Mouse (Mus musculus) hindbrain, embryonic 13.5 days (tissue): ENCODE data around the gene Appl1. TPM values are rescaled to one million over a fixed set of nuclear protein-coding genes. Genes with fewer than 3 reads are reported as not detected.
"Not testable (repeated sequence)": the region's sequence is repeated elsewhere in the genome, so short reads cannot be mapped to it uniquely, and the experiment has no call there.

Source experiments
- ATAC-seq: fragments of 200-750 bp; cut with Nextera tagmentation; 2 replicates; pipeline ENCODE4 v1.8.0; 2017; ENCODE audit warnings: moderate TSS enrichment; ENCODE audit not compliant: low FRiP score
- H3K27ac ChIP-seq: fragments of 300-500 bp; sonication (generic); 2 replicates; pipeline ENCODE4 v1.5.1; 2015; ENCODE audit warnings: inconsistent platforms, mild to moderate bottlenecking, moderate library complexity
- H3K27me3 ChIP-seq: fragments of 300-500 bp; sonication (generic); 2 replicates; pipeline ENCODE4 v1.6.1; 2015; ENCODE audit warnings: mild to moderate bottlenecking, inconsistent platforms
- H3K36me3 ChIP-seq: fragments of 300-500 bp; sonication (generic); 2 replicates; pipeline ENCODE4 v1.6.1; 2015; ENCODE audit warnings: mild to moderate bottlenecking, inconsistent platforms
- H3K4me1 ChIP-seq: fragments of 300-500 bp; sonication (generic); replicated peaks from 2 replicates; pipeline ENCODE4 v1.6.1; 2015; ENCODE audit warnings: inconsistent platforms
- H3K4me2 ChIP-seq: fragments of 300-500 bp; sonication (generic); 2 replicates; pipeline ENCODE4 v1.6.1; 2015; ENCODE audit warnings: inconsistent platforms, mild to moderate bottlenecking, moderate library complexity
- H3K4me3 ChIP-seq: fragments of 300-500 bp; sonication (generic); 2 replicates; pipeline ENCODE4 v1.5.1; 2015; ENCODE audit warnings: mild to moderate bottlenecking, inconsistent platforms
- H3K9ac ChIP-seq: fragments of 300-500 bp; sonication (generic); 2 replicates; pipeline ENCODE4 v1.6.1; 2015; ENCODE audit warnings: mild to moderate bottlenecking, inconsistent platforms
- H3K9me3 ChIP-seq: fragments of 300-500 bp; sonication (generic); 2 replicates; pipeline ENCODE4 v1.6.1; 2016; ENCODE audit warnings: inconsistent platforms
- WGBS: fragments of 180-500 bp; shearing (Covaris S2); methylation state at CpG from one replicate; pipeline ENCODE4 v1.1.7; 2015; 5-methylcytosine and 5-hydroxymethylcytosine counted together
- polyA plus RNA-seq: library from polyadenylated mRNA; unstranded; fragments of >200 nt; fragmentation: Nextera tagmentation; extraction: Ambion mirVana; gene quantifications from 2 replicates; pipeline ENCODE4 v1.2.1, GENCODE M21; 2015

The Appl1 gene
- polyA plus RNA-seq, 1 experiment from 2014 or later, result 69.8 TPM

GRCm38 (mm10) chr14:26960518-26960917, 10.5 kb downstream of the Appl1 start:
- Histone ChIP-seq H3K36me3 (peaks cover 35% of the 10 kb centered on the region), H3K27ac (no peak overlapping the region), H3K4me1 (no peaks in the 10 kb centered on the region), H3K4me3 (no peak overlapping the region), H3K9me3 (no peaks in the 10 kb centered on the region), H3K4me2 (no peak overlapping the region), H3K9ac (no peak overlapping the region), H3K27me3 (no peaks in the 10 kb centered on the region)
- 83% methylated on average over 1 of the region's 1 CpGs for WGBS
- no peak for ATAC-seq

GRCm38 (mm10) chr14:26956139-26956538, 14.9 kb downstream of the Appl1 start:
- H3K27ac ChIP-seq, H3K9me3 ChIP-seq, H3K9ac ChIP-seq, H3K4me3 ChIP-seq, ATAC-seq, H3K4me2 ChIP-seq, H3K4me1 ChIP-seq, H3K27me3 ChIP-seq: not testable (repeated sequence)
- H3K36me3 ChIP-seq, result peaks cover 37% of the 10 kb centered on the region
- 58% methylated on average over 2 of the region's 2 CpGs for WGBS

- no peaks in the 10 kb centered on the region for H3K9me3 ChIP-seq
- H3K4me3 ChIP-seq, result no peak overlapping the region
- no peak overlapping the region for H3K27ac ChIP-seq
- H3K9ac ChIP-seq, result no peak overlapping the region
- H3K4me2 ChIP-seq, result no peak overlapping the region
- ATAC-seq, result no peak
- no peaks in the 10 kb centered on the region for H3K27me3 ChIP-seq
- no peaks in the 10 kb centered on the region for H3K4me1 ChIP-seq
- 94% methylated on average over 4 of the region's 4 CpGs for WGBS
- peaks cover 48% of the 10 kb centered on the region for H3K36me3 ChIP-seq
These were observed 35.5 kb downstream of the Appl1 start for GRCm38 (mm10) chr14:26935558-26935957.

- no peaks in the 10 kb centered on the region for H3K4me1 ChIP-seq
- no peak overlapping the region for H3K9ac ChIP-seq
- no peak for ATAC-seq
- H3K27ac ChIP-seq, result no peak overlapping the region
- no peaks in the 10 kb centered on the region for H3K9me3 ChIP-seq
- peaks cover 44% of the 10 kb centered on the region for H3K36me3 ChIP-seq
- H3K27me3 ChIP-seq, result no peaks in the 10 kb centered on the region
- WGBS, result 89% methylated on average over 3 of the region's 3 CpGs
- no peak overlapping the region for H3K4me2 ChIP-seq
- H3K4me3 ChIP-seq, result no peak overlapping the region
These were observed 36.1 kb downstream of the Appl1 start for GRCm38 (mm10) chr14:26934891-26935290.

- Histone ChIP-seq H3K4me1 (no peaks in the 10 kb centered on the region), H3K4me3 (no peak overlapping the region), H3K27me3 (no peaks in the 10 kb centered on the region), H3K9me3 (no peaks in the 10 kb centered on the region), H3K9ac (no peak overlapping the region), H3K36me3 (peaks cover 66% of the 10 kb centered on the region), H3K4me2 (no peak overlapping the region), H3K27ac (no peak overlapping the region)
- ATAC-seq, result no peak
- 96% methylated on average over 5 of the region's 5 CpGs for whole genome bisulfite sequencing
These were observed 47.2 kb downstream of the Appl1 start for GRCm38 (mm10) chr14:26923702-26924421.

- Histone ChIP-seq H3K36me3 (peaks cover 42% of the 10 kb centered on the region), H3K9me3 (no peaks in the 10 kb centered on the region), H3K4me1 (no peaks in the 10 kb centered on the region), H3K4me2 (no peak overlapping the region), H3K27ac (no peak overlapping the region), H3K9ac (no peak overlapping the region), H3K27me3 (no peaks in the 10 kb centered on the region), H3K4me3 (no peak overlapping the region)
- WGBS, result 95% methylated on average over 3 of the region's 3 CpGs
- no peak for ATAC-seq
These were observed 51.7 kb downstream of the Appl1 start for GRCm38 (mm10) chr14:26919310-26919709.

GRCm38 (mm10) chr14:26913681-26914268, 57.3 kb downstream of the Appl1 start:
- no peak for ATAC-seq
- Histone ChIP-seq H3K4me2 (no peak overlapping the region), H3K27ac (no peak overlapping the region), H3K9me3 (no peaks in the 10 kb centered on the region), H3K9ac (no peak overlapping the region), H3K27me3 (no peaks in the 10 kb centered on the region), H3K4me1 (no peaks in the 10 kb centered on the region), H3K4me3 (no peak overlapping the region), H3K36me3 (peaks cover 7% of the 10 kb centered on the region)
- 58% methylated on average over 9 of the region's 9 CpGs for WGBS

GRCm38 (mm10) chr14:26911826-26912225, 59.2 kb downstream of the Appl1 start:
- Histone ChIP-seq H3K4me1 (no peaks in the 10 kb centered on the region), H3K4me3 (no peak overlapping the region), H3K36me3 (peaks cover 3% of the 10 kb centered on the region; the same call in 1 of the 2 replicates), H3K27me3 (no peaks in the 10 kb centered on the region), H3K4me2 (no peak overlapping the region), H3K9ac (no peak overlapping the region), H3K9me3 (no peaks in the 10 kb centered on the region), H3K27ac (no peak overlapping the region)
- 95% methylated on average over 13 of the region's 13 CpGs for WGBS
- ATAC-seq, result no peak

- ATAC-seq, result no peak
- Histone ChIP-seq H3K9ac (no peak overlapping the region), H3K36me3 (peaks cover 3% of the 10 kb centered on the region; the same call in 1 of the 2 replicates), H3K4me2 (no peak overlapping the region), H3K27me3 (no peaks in the 10 kb centered on the region), H3K4me3 (no peak overlapping the region), H3K9me3 (no peaks in the 10 kb centered on the region), H3K27ac (no peak overlapping the region), H3K4me1 (no peaks in the 10 kb centered on the region)
- 74% methylated on average over 6 of the region's 6 CpGs for WGBS
These were observed 59.8 kb downstream of the Appl1 start for GRCm38 (mm10) chr14:26911201-26911600.

- WGBS, result 43% methylated on average over 9 of the region's 9 CpGs
- H3K27ac ChIP-seq, H3K4me2 ChIP-seq, ATAC-seq, H3K36me3 ChIP-seq, H3K9me3 ChIP-seq, H3K4me1 ChIP-seq, H3K4me3 ChIP-seq, H3K9ac ChIP-seq, H3K27me3 ChIP-seq: not testable (repeated sequence)
These were observed 60.6 kb downstream of the Appl1 start for GRCm38 (mm10) chr14:26910461-26910860.

GRCm38 (mm10) chr14:26907401-26907800, 63.6 kb downstream of the Appl1 start:
- no peaks in the 10 kb centered on the region for H3K27me3 ChIP-seq

GRCm38 (mm10) chr14:26900893-26901292, 70.1 kb downstream of the Appl1 start:
- H3K36me3 ChIP-seq, result no peaks in the 10 kb centered on the region
- H3K4me3 ChIP-seq, result no peak overlapping the region
- no peaks in the 10 kb centered on the region for H3K27me3 ChIP-seq
- WGBS, result 88% methylated on average over 12 of the region's 12 CpGs
- H3K27ac ChIP-seq, result no peak overlapping the region
- ATAC-seq, result no peak
- no peak overlapping the region for H3K4me2 ChIP-seq
- no peak overlapping the region for H3K9ac ChIP-seq
- H3K4me1 ChIP-seq, result no peaks in the 10 kb centered on the region
- H3K9me3 ChIP-seq, result no peaks in the 10 kb centered on the region

More at GRCm38 (mm10) chr14:26907401-26907800, 63.6 kb downstream of the Appl1 start:
- Histone ChIP-seq H3K27ac (no peak overlapping the region), H3K4me3 (no peak overlapping the region), H3K36me3 (no peaks in the 10 kb centered on the region), H3K9me3 (no peaks in the 10 kb centered on the region), H3K4me1 (no peaks in the 10 kb centered on the region), H3K4me2 (no peak overlapping the region), H3K9ac (no peak overlapping the region)
- 88% methylated on average over 4 of the region's 4 CpGs for WGBS
- ATAC-seq, result no peak

- no peak for ATAC-seq
- Histone ChIP-seq H3K9ac (no peak overlapping the region), H3K4me3 (no peak overlapping the region), H3K4me1 (no peaks in the 10 kb centered on the region), H3K27ac (no peak overlapping the region), H3K4me2 (no peak overlapping the region), H3K36me3 (no peaks in the 10 kb centered on the region), H3K27me3 (no peaks in the 10 kb centered on the region), H3K9me3 (no peaks in the 10 kb centered on the region)
- WGBS, result 80% methylated on average over 2 of the region's 2 CpGs
These were observed 71.5 kb downstream of the Appl1 start for GRCm38 (mm10) chr14:26899490-26899889.
